Mouse (Mus musculus) intestine, embryonic 15.5 days (tissue): ENCODE measurements around the gene Zfp94. TPM values are rescaled to one million over a fixed set of nuclear protein-coding genes. Genes with fewer than 3 reads are reported as not detected.

ENCODE experiments used
- ATAC-seq: fragments of 200-750 bp; cut with Nextera tagmentation; 2 replicates; pipeline ENCODE4 v1.8.0; 2017; ENCODE audit warnings: moderate TSS enrichment, moderate library complexity
- H3K27ac ChIP-seq: fragments of 300-500 bp; sonication (generic); 2 replicates; pipeline ENCODE4 v1.5.1; 2015; ENCODE audit warnings: mild to moderate bottlenecking, inconsistent platforms
- H3K27me3 ChIP-seq: fragments of 300-500 bp; sonication (generic); replicated peaks from 2 replicates; pipeline ENCODE4 v1.6.1; 2015; ENCODE audit warnings: inconsistent platforms
- H3K36me3 ChIP-seq: fragments of 300-500 bp; sonication (generic); 2 replicates; pipeline ENCODE4 v1.6.1; 2015; ENCODE audit warnings: inconsistent platforms
- H3K4me1 ChIP-seq: fragments of 300-500 bp; sonication (generic); replicated peaks from 2 replicates; pipeline ENCODE4 v1.6.1; 2015; ENCODE audit warnings: inconsistent platforms
- H3K4me2 ChIP-seq: fragments of 300-500 bp; sonication (generic); replicated peaks from 2 replicates; pipeline ENCODE4 v1.6.1; 2015; ENCODE audit warnings: mild to moderate bottlenecking, inconsistent platforms
- H3K4me3 ChIP-seq: fragments of 300-500 bp; sonication (generic); replicated peaks from 2 replicates; pipeline ENCODE4 v1.5.1; 2015; ENCODE audit warnings: inconsistent platforms
- H3K9ac ChIP-seq: fragments of 300-500 bp; sonication (generic); 2 replicates; pipeline ENCODE4 v1.6.1; 2015; ENCODE audit warnings: inconsistent platforms
- H3K9me3 ChIP-seq: fragments of 300-500 bp; sonication (generic); 2 replicates; pipeline ENCODE4 v1.6.1; 2016; ENCODE audit warnings: inconsistent platforms
- WGBS: fragments of 180-500 bp; shearing (Covaris S2); methylation state at CpG from one replicate; pipeline ENCODE4 v1.1.7; 2015; 5-methylcytosine and 5-hydroxymethylcytosine counted together
- polyA plus RNA-seq: library from polyadenylated mRNA; unstranded; fragments of >200 nt; fragmentation: Nextera tagmentation; extraction: Ambion mirVana; gene quantifications from 2 replicates; pipeline ENCODE4 v1.2.1, GENCODE M21; 2015

Zfp94 gene
- polyA plus RNA-seq, 1 experiment from 2014 or later: 6.0 TPM

DNA sequence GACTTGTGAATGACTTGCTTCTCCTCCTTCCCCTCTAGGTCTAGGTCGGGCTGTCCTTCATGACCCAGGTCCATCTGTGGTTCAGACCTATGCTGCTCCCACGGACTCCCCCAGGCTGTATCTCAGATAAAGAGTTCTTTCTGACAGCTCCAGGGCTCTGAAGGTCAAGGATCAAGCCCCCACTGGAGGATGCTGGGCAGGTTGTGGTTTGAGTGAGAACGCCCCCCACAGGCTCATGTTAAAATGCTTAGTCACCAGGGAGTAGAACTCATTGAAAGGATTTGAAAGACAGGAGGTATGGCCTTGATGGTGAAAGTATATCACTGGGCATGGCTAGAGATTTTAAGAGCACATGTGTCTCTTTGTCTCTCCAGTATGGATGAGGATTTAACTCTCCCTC lies 47.2 kb downstream of the Zfp94 start:
- no peaks in the 10 kb centered on the region for H3K4me1 ChIP-seq
- H3K27ac ChIP-seq: no peak overlapping the region
- 0 out of 2 replicates have a peak, but pooled peaks cover under 1% of the 10 kb centered on the region for H3K36me3 ChIP-seq
- no peaks in the 10 kb centered on the region for H3K9me3 ChIP-seq
- no peak overlapping the region for H3K9ac ChIP-seq
- 76% methylated on average over 3 of the region's 3 CpGs for WGBS
- no peak overlapping the region for H3K4me3 ChIP-seq
- H3K4me2 ChIP-seq: no peak overlapping the region
- no peak for ATAC-seq
- no peaks in the 10 kb centered on the region for H3K27me3 ChIP-seq

DNA sequence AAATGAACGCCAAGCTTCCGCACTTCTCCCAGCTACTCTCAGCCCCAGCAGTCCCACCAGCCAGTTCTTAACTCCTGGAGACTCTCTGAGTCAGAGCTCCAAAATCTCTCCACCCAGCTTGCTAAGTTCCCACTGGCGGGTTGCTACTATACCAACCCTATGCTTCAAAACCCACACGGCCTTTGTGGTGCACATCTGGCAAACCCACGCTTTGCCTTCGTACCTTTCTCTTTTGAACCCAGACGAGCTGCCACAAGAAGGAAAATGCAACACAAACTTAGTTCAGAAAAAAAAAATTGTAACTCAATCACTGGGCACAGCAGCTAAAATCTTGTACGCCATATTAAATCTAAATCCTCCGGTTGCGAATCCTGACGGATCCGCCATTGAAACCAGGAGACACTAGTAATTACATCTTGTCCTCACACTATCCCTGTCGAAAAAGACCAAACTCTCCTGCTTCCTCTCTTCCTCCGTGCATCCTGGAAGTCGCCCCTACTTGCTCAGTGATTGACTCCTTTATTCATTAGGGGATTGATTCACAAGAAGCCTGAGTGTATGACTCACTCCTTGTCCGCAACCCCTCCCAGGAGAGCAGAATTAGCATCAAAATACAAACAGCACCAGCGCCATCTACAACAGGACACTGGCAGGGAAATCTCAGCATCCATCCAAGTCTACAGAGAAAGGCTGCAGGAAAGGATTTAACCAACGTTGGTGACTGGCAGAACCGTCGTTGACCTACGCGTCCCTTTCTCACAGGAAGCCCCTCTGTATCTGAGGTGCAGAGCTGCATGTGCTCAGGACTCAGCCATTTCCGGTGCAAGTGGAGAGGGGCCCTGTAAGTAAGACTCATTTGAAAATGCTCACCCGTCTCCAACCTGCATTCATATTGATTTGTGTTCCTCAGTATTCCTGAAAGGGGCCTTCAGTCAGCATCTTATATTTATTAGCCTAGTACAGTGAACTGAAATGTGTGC lies 48.0 kb downstream of the Zfp94 start:
- Histone ChIP-seq H3K9me3 (no peaks in the 10 kb centered on the region), H3K27ac (no peak overlapping the region), H3K4me2 (no peak overlapping the region), H3K27me3 (no peaks in the 10 kb centered on the region), H3K4me3 (no peak overlapping the region), H3K9ac (no peak overlapping the region), H3K4me1 (no peaks in the 10 kb centered on the region), H3K36me3 (no peaks in the 10 kb centered on the region)
- ATAC-seq: no peak
- WGBS: 76% methylated on average over 24 of the region's 24 CpGs

DNA sequence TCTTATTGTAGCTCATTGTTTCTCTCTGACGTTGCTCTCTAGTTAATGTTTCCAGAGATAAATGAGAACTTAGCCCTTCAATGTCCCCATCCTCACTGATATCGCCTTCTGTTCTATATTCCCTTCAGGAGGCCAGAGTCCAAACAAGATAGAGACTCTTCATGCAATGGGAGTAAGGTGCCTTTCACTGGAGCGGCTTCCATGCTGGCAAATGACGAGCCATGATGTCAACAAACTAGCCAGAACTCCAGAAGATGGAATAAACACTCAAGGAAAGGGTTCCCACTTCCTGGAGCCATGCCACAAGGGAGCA lies 56.5 kb downstream of the Zfp94 start:
- Histone ChIP-seq H3K36me3 (peaks cover 3% of the 10 kb centered on the region; the same call in 1 of the 2 replicates), H3K4me2 (no peak overlapping the region), H3K4me1 (peaks cover 3% of the 10 kb centered on the region; the same call in 1 of the 2 replicates), H3K27me3 (no peaks in the 10 kb centered on the region), H3K9ac (no peak overlapping the region), H3K4me3 (no peak overlapping the region), H3K9me3 (no peaks in the 10 kb centered on the region), H3K27ac (no peak overlapping the region)
- no peak for ATAC-seq
- WGBS: 88% methylated on average over 4 of the region's 4 CpGs

DNA sequence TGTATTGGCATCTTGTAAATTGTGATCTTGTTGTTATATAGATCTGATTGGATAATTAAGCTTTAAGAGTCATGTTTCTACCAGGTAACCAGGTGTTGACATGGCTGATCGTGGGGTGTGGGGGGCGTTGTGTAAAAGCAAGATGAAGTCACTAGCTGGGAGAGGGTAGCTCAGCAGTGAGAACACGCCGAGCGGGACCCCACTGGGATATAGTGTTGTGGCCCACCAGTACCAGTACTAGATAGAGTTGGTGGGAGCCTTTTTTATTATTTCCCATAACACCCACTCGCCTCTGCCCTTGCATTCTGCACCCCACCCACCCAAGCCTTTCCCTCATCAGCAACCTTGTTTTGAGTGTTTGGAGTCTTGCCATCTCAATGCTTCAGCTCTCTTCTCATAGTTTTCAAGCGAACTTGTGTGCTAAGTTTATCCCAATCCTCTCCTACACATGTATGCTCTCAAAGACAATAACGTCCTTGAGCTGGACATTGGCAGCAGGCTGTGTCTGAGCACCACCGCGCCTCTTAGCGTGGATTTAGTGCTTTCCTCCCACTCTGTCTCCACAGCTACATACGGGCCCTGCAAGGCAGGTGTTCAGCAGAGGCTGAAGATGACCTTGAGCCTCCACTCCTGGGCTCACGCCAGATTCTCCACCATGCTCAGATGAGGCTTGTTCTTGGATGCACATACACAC lies 57.0 kb downstream of the Zfp94 start:
- Histone ChIP-seq H3K9ac (no peak overlapping the region), H3K36me3 (peaks cover 3% of the 10 kb centered on the region; the same call in 1 of the 2 replicates), H3K4me1 (peaks cover 3% of the 10 kb centered on the region; the same call in 1 of the 2 replicates), H3K27ac (no peak overlapping the region), H3K4me3 (no peak overlapping the region), H3K27me3 (no peaks in the 10 kb centered on the region), H3K4me2 (no peak overlapping the region), H3K9me3 (no peaks in the 10 kb centered on the region)
- ATAC-seq: no peak
- 90% methylated on average over 13 of the region's 13 CpGs for WGBS

DNA sequence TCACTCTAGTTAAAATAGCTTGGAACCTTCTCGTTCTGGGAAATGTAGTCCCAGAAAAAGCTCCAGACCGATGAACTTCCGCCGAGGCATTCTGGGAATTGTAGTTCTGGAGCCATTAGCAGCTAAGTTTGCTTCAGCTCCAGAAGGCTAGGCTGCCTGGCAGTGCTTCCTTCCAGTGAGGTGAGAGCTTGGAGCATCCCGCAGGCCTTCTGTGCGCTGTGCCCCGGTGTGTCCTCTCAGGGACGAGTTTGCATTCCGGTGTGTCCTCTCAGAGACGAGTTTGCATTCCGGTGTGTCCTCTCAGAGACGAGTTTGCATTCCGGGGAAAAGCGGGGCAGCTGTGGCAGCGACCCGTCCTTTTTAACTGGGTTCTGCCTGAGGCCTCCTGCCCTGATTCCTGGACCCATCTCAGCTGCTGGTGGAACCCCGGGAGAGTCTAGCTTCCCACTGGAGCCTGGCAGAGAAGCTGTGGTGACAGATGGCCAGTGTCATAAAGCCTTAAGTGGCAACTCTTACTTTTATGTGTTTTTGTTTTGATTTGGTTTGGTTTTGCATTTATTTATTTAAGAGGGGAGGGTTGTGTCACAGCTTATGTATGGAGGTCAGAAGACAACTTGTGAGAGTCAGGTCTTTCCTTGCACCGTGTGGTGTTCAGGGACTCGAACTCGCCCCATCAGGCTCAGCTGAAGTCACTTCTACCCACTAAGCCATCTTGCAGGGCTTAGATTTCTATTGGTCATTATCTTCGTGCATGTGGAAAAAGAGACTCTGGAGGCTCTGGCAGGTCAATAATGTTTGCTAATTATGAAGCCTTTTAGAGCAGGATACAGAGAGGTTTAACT lies 61.6 kb downstream of the Zfp94 start, which contains the start of gene Zfp108:
Zfp108 (plus strand) TSS at position 162 of the 842 bp plus-strand sequence.
- Histone ChIP-seq H3K4me3 (peak within 1 kb of the TSS; percentile 45), H3K27me3 (no peaks in the 10 kb centered on the region), H3K36me3 (no peaks in the 10 kb centered on the region), H3K9me3 (no peaks in the 10 kb centered on the region), H3K4me1 (peaks cover 3% of the 10 kb centered on the region; the same call in 1 of the 2 replicates), H3K4me2 (peak within 1 kb of the TSS; percentile 67), H3K27ac (peak within 1 kb of the TSS; percentile 8), H3K9ac (peak within 1 kb of the TSS; percentile 47)
- peak; percentile 94 for ATAC-seq
- WGBS: 15% methylated on average over 21 of the region's 21 CpGs

DNA sequence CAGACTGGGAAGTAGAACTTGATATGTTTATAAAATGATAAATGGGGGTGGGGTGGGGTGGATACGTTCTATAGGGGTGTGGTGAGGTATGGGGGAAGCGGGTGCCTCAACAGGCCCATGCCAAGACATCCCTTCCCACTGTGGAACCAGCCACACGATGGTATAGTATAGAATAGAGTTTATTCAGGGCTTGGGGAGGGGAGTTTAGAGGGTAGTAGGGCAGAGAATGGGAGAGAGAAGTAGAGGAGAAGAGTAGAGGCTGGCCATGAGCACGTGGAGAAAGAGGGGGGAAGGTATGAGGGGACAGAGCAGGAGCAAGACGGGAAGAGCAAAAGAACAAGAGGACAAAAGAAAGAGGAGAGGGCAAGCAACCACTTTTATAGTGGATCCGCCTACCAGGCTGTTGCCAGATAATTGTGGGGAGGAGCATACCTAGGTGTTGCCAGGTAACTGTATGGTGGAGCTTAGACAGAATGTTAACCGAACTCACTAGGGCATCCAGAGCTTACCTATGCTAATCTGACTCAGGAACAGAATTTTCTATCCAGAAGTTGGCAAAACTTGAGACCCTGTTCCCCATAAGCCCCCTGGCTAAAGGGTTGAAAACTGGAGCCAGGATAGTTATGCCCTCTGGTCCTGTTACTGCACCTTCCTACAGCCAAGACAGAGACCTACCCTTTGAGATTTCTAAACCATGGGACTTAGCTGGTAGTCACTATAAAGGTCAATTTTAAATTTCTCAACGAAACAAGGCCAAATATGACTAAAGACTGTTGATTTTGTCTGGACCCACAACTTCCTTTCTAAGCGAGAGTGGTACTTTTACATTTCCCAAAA lies 62.5 kb downstream of the Zfp94 start:
- Histone ChIP-seq H3K4me3 (peak overlapping the region; percentile 45), H3K9ac (0 out of 2 replicates have a peak overlapping the region, but pooled peaks have one; percentile 47), H3K9me3 (no peaks in the 10 kb centered on the region), H3K36me3 (no peaks in the 10 kb centered on the region), H3K27me3 (no peaks in the 10 kb centered on the region), H3K4me2 (peak overlapping the region; percentile 67), H3K4me1 (peaks cover 3% of the 10 kb centered on the region; the same call in 1 of the 2 replicates), H3K27ac (no peak overlapping the region)
- 62% methylated on average over 9 of the region's 9 CpGs for WGBS
- ATAC-seq: peak; percentile 65

Other genes starting within 250 kb of the Zfp94 start
- 13.6 and 15.6 TPM in 2 replicates for gene Zfp180, start 234.7 kb downstream of the Zfp94 start, polyA plus RNA-seq
- gene Zfp112, start 204.4 kb downstream of the Zfp94 start, polyA plus RNA-seq: 4.8 and 6.4 TPM in 2 replicates
- 12.7 and 15.2 TPM in 2 replicates for gene Zfp235, start 182.5 kb downstream of the Zfp94 start, polyA plus RNA-seq
- gene Zfp114, start 141.6 kb downstream of the Zfp94 start, polyA plus RNA-seq: 3.8 TPM in 2 replicates
- gene Zfp111, start 105.2 kb downstream of the Zfp94 start, polyA plus RNA-seq: 7.4 and 7.9 TPM in 2 replicates
- gene Zfp109, start 79.1 kb downstream of the Zfp94 start, polyA plus RNA-seq: 4.3 and 4.5 TPM in 2 replicates
- 2.8 and 3.1 TPM in 2 replicates for gene Zfp108, start 61.9 kb downstream of the Zfp94 start, polyA plus RNA-seq
- gene Zfp93, start 46.2 kb downstream of the Zfp94 start, polyA plus RNA-seq: 5.4 and 6.1 TPM in 2 replicates
- 23.6 and 24.6 TPM in 2 replicates for gene Zfp61, start 15.4 kb downstream of the Zfp94 start, polyA plus RNA-seq
- gene Tescl, start 17.3 kb upstream of the Zfp94 start, polyA plus RNA-seq: 0.18 and 0.27 TPM in 2 replicates
- gene Lypd5, start 32.5 kb upstream of the Zfp94 start, polyA plus RNA-seq: not detected in 2 replicates
- 2.7 and 3.4 TPM in 2 replicates for gene Kcnn4, start 53.6 kb upstream of the Zfp94 start, polyA plus RNA-seq
- 19.6 and 21.8 TPM in 2 replicates for gene Smg9, start 83.0 kb upstream of the Zfp94 start, polyA plus RNA-seq
- gene Irgc1, start 135.6 kb upstream of the Zfp94 start, polyA plus RNA-seq: not detected in 2 replicates
- 8.7 and 10.5 TPM in 2 replicates for gene Plaur, start 145.8 kb upstream of the Zfp94 start, polyA plus RNA-seq
- gene Cadm4, start 165.4 kb upstream of the Zfp94 start, polyA plus RNA-seq: 2.8 and 3.3 TPM in 2 replicates
- gene Zfp428, start 190.3 kb upstream of the Zfp94 start, polyA plus RNA-seq: 32.0 and 36.6 TPM in 2 replicates
- 0.14 and 0.24 TPM in 2 replicates for gene AC161166.1, start 195.8 kb upstream of the Zfp94 start, polyA plus RNA-seq
- 5.3 and 5.7 TPM in 2 replicates for gene Irgq, start 214.0 kb upstream of the Zfp94 start, polyA plus RNA-seq
- not detected in 2 replicates for gene Pinlyp, start 229.5 kb upstream of the Zfp94 start, polyA plus RNA-seq
- 79.9 and 101 TPM in 2 replicates for gene Xrcc1, start 229.6 kb upstream of the Zfp94 start, polyA plus RNA-seq